Mouse (Mus musculus): ENCODE results near the gene Rftn1. TPM values are rescaled to one million over a fixed set of nuclear protein-coding genes. Genes with fewer than 3 reads are reported as not detected.
"Not testable (repeated sequence)": the region's sequence is repeated elsewhere in the genome, so short reads cannot be mapped to it uniquely, and the experiment has no call there.

Rftn1 gene
- polyA plus RNA-seq, 1 experiment from 2014 or later = 9.0 TPM

DNA sequence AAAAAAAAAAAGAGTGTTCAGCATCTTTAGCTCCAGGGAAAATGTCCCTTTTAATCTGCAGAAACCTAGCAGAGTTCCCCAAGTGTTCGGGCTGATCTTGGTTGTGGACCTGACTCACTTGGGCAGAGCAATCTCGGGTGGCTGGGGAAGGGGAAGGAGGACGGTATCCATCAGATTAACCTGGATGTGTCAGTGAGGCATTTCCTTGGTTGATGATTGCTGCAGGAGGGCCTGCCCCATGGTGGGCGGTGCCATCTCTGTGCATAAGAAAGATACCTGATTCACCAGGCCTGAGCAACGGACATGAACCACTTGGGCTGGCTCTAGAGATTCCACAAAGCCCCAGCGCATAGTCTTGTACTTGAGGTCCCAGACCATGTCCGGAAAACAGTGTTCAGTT lies 36.9 kb upstream of the Rftn1 start:
- Histone ChIP-seq H3K27ac (ENCODE audit: low read length) (no peak overlapping the region), H3K4me1 (ENCODE audit: control insufficient read depth, insufficient read depth, low read length) (no peaks in the 10 kb centered on the region), H3K27me3 (replicated peaks; ENCODE audit: control insufficient read depth, insufficient read depth, low read length) (no peaks in the 10 kb centered on the region), H3K36me3 (ENCODE audit: control insufficient read depth, insufficient read depth, low read length) (no peaks in the 10 kb centered on the region), H3K4me3 (ENCODE audit: low read length) (no peak overlapping the region), H3K9me3 (ENCODE audit: control insufficient read depth, low read length) (no peaks in the 10 kb centered on the region), H3K4me2 (ENCODE audit: low read depth, low read length) (no peak overlapping the region), H3K9ac (ENCODE audit: low read depth, low read length) (no peak overlapping the region)
- WGBS = 67% methylated on average over 7 of the region's 7 CpGs
- no peak for ATAC-seq

- ATAC-seq = no peak
- H3K27me3 ChIP-seq (replicated peaks; ENCODE audit: control insufficient read depth, insufficient read depth, low read length) = no peaks in the 10 kb centered on the region
- H3K9ac ChIP-seq (ENCODE audit: low read depth, low read length) = no peak overlapping the region
- no peaks in the 10 kb centered on the region for H3K36me3 ChIP-seq (ENCODE audit: control insufficient read depth, insufficient read depth, low read length)
- H3K9me3 ChIP-seq (ENCODE audit: control insufficient read depth, low read length) = no peaks in the 10 kb centered on the region
- no peak overlapping the region for H3K4me2 ChIP-seq (ENCODE audit: low read depth, low read length)
- H3K4me1 ChIP-seq (ENCODE audit: control insufficient read depth, insufficient read depth, low read length) = no peaks in the 10 kb centered on the region
- WGBS = 67% methylated on average over 5 of the region's 5 CpGs
- no peak overlapping the region for H3K27ac ChIP-seq (ENCODE audit: low read length)
- H3K4me3 ChIP-seq (ENCODE audit: low read length) = no peak overlapping the region
Measured at GRCm38 (mm10) chr17:50224718-50225117, 34.2 kb upstream of the Rftn1 start.

GRCm38 (mm10) chr17:50217978-50218377 lies 27.5 kb upstream of the Rftn1 start:
- Histone ChIP-seq H3K27ac (ENCODE audit: low read length) (no peak overlapping the region), H3K27me3 (replicated peaks; ENCODE audit: control insufficient read depth, insufficient read depth, low read length) (no peaks in the 10 kb centered on the region), H3K4me2 (ENCODE audit: low read depth, low read length) (no peak overlapping the region), H3K4me1 (ENCODE audit: control insufficient read depth, insufficient read depth, low read length) (no peaks in the 10 kb centered on the region), H3K9ac (ENCODE audit: low read depth, low read length) (no peak overlapping the region), H3K36me3 (ENCODE audit: control insufficient read depth, insufficient read depth, low read length) (no peaks in the 10 kb centered on the region), H3K9me3 (ENCODE audit: control insufficient read depth, low read length) (no peaks in the 10 kb centered on the region), H3K4me3 (ENCODE audit: low read length) (no peak overlapping the region)
- no peak for ATAC-seq
- 77% methylated on average over 4 of the region's 4 CpGs for WGBS

- no peak for ATAC-seq
- Histone ChIP-seq H3K27ac (ENCODE audit: low read length) (no peak overlapping the region), H3K36me3 (ENCODE audit: control insufficient read depth, insufficient read depth, low read length) (no peaks in the 10 kb centered on the region), H3K9me3 (ENCODE audit: control insufficient read depth, low read length) (no peaks in the 10 kb centered on the region), H3K4me1 (ENCODE audit: control insufficient read depth, insufficient read depth, low read length) (no peaks in the 10 kb centered on the region), H3K9ac (ENCODE audit: low read depth, low read length) (no peak overlapping the region), H3K27me3 (replicated peaks; ENCODE audit: control insufficient read depth, insufficient read depth, low read length) (no peaks in the 10 kb centered on the region), H3K4me2 (ENCODE audit: low read depth, low read length) (no peak overlapping the region), H3K4me3 (ENCODE audit: low read length) (no peak overlapping the region)
- WGBS = 86% methylated on average over 6 of the region's 6 CpGs
Measured at GRCm38 (mm10) chr17:50215104-50215503, 24.6 kb upstream of the Rftn1 start.

DNA sequence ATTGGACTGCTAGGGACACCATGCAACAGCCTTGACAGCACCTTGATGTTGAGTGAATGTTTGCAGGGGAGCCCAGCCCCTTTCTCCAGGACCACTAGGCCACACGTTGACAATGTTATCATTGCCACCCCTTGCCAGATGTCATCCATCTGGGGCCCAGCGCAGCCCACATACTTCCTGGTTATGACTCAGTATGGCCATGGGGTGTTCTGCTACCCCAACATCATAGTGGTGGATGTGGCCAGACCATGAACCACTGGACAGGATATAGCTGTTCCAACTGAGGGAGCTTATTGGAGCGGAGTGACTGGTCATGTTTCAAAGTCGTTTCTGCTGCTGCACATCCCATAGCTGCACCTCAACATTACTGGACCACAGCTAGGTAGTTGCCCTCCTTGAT lies 22.6 kb upstream of the Rftn1 start:
- Histone ChIP-seq H3K9ac (ENCODE audit: low read depth, low read length) (no peak overlapping the region), H3K9me3 (ENCODE audit: control insufficient read depth, low read length) (no peaks in the 10 kb centered on the region), H3K4me3 (ENCODE audit: low read length) (no peak overlapping the region), H3K4me1 (ENCODE audit: control insufficient read depth, insufficient read depth, low read length) (no peaks in the 10 kb centered on the region), H3K27ac (ENCODE audit: low read length) (no peak overlapping the region), H3K4me2 (ENCODE audit: low read depth, low read length) (no peak overlapping the region), H3K27me3 (replicated peaks; ENCODE audit: control insufficient read depth, insufficient read depth, low read length) (no peaks in the 10 kb centered on the region), H3K36me3 (ENCODE audit: control insufficient read depth, insufficient read depth, low read length) (no peaks in the 10 kb centered on the region)
- no peak for ATAC-seq
- WGBS = 83% methylated on average over 4 of the region's 4 CpGs

GRCm38 (mm10) chr17:50211816-50212215 lies 21.3 kb upstream of the Rftn1 start:
- Histone ChIP-seq H3K4me3 (ENCODE audit: low read length) (no peak overlapping the region), H3K36me3 (ENCODE audit: control insufficient read depth, insufficient read depth, low read length) (no peaks in the 10 kb centered on the region), H3K4me1 (ENCODE audit: control insufficient read depth, insufficient read depth, low read length) (no peaks in the 10 kb centered on the region), H3K27me3 (replicated peaks; ENCODE audit: control insufficient read depth, insufficient read depth, low read length) (no peaks in the 10 kb centered on the region), H3K4me2 (ENCODE audit: low read depth, low read length) (no peak overlapping the region), H3K9me3 (ENCODE audit: control insufficient read depth, low read length) (no peaks in the 10 kb centered on the region), H3K27ac (ENCODE audit: low read length) (no peak overlapping the region), H3K9ac (ENCODE audit: low read depth, low read length) (no peak overlapping the region)
- no peak for ATAC-seq
- WGBS = 92% methylated on average over 7 of the region's 7 CpGs

- no peaks in the 10 kb centered on the region for H3K4me1 ChIP-seq (ENCODE audit: control insufficient read depth, insufficient read depth, low read length)
- H3K4me3 ChIP-seq (ENCODE audit: low read length) = no peak overlapping the region
- H3K9ac ChIP-seq (ENCODE audit: low read depth, low read length) = no peak overlapping the region
- no peaks in the 10 kb centered on the region for H3K9me3 ChIP-seq (ENCODE audit: control insufficient read depth, low read length)
- no peaks in the 10 kb centered on the region for H3K27me3 ChIP-seq (replicated peaks; ENCODE audit: control insufficient read depth, insufficient read depth, low read length)
- H3K36me3 ChIP-seq (ENCODE audit: control insufficient read depth, insufficient read depth, low read length) = no peaks in the 10 kb centered on the region
- WGBS = 89% methylated on average over 6 of the region's 6 CpGs
- H3K27ac ChIP-seq (ENCODE audit: low read length) = no peak overlapping the region
- H3K4me2 ChIP-seq (ENCODE audit: low read depth, low read length) = no peak overlapping the region
- ATAC-seq = no peak
Measured at GRCm38 (mm10) chr17:50209831-50210230, 19.4 kb upstream of the Rftn1 start.

DNA sequence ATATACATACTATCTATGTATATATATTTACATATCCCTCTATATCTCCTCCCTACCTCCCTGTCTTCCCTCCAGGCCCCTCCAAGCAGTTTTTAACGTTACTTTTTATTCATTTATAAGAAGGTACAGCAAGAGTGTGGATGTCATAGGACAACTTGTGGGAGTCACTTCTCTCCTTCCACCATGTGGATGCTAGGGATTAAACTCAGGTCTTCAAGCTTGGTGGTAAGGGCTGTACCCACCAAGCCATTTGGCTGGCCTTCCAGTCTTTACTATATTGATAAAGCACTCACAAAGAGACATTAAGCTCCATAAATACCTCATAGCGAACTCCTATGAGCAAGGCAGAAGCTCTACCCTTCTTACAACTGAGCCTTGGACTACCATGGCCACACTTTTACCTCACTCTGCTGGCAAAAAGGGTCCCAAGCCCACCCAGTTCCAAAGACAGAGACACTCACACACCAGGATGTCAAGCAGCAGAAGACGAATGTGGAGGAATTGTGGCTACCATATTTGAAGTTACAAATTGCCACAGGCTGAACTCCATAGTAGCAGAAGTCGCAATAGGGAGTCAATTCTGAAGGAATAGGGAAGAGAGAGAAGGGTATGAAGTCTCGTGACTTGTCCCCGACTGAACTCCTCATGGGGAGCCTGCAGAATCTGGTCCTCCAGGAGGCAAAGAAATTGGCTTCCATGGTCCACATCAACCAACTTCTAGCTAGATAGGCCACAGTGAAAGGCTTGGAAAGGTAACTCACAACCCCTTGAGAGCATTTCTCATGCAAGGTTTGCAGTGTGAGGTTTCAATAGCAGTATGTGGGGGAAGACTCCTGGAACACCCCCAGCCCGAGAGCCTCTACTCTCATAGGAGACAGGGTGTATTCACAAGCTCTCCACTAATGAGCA lies 17.9 kb upstream of the Rftn1 start:
- 87% methylated on average over 7 of the region's 7 CpGs for WGBS
- H3K27me3 ChIP-seq (replicated peaks; ENCODE audit: control insufficient read depth, insufficient read depth, low read length) = no peaks in the 10 kb centered on the region
- ATAC-seq = no peak
- no peaks in the 10 kb centered on the region for H3K36me3 ChIP-seq (ENCODE audit: control insufficient read depth, insufficient read depth, low read length)
- H3K27ac ChIP-seq (ENCODE audit: low read length) = no peak overlapping the region
- no peak overlapping the region for H3K4me3 ChIP-seq (ENCODE audit: low read length)
- H3K9me3 ChIP-seq (ENCODE audit: control insufficient read depth, low read length) = no peaks in the 10 kb centered on the region
- no peak overlapping the region for H3K9ac ChIP-seq (ENCODE audit: low read depth, low read length)
- no peak overlapping the region for H3K4me2 ChIP-seq (ENCODE audit: low read depth, low read length)
- no peaks in the 10 kb centered on the region for H3K4me1 ChIP-seq (ENCODE audit: control insufficient read depth, insufficient read depth, low read length)

DNA sequence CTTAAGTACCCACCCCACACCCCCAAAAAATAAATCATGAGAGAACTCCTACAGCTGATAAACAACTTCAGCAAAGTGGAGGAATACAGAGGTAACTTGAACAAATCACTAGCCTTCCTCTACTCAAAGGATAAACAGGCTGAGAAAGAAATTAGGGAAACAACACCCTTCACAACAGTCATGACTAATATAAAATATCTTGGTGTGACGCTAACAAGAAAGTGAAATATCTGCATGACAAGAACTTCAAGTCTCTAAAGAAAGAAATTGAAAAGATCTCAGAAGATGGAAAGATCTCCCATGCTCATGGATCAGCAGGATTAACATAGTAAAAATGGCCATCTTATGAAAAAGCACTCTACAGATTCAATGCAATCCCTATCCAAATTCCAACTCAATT lies 15.8 kb upstream of the Rftn1 start:
- H3K27me3 ChIP-seq (replicated peaks; ENCODE audit: control insufficient read depth, insufficient read depth, low read length); H3K4me3 ChIP-seq (ENCODE audit: low read length); H3K9ac ChIP-seq (ENCODE audit: low read depth, low read length); H3K4me2 ChIP-seq (ENCODE audit: low read depth, low read length); H3K9me3 ChIP-seq (ENCODE audit: control insufficient read depth, low read length); H3K27ac ChIP-seq (ENCODE audit: low read length); ATAC-seq; H3K4me1 ChIP-seq (ENCODE audit: control insufficient read depth, insufficient read depth, low read length); H3K36me3 ChIP-seq (ENCODE audit: control insufficient read depth, insufficient read depth, low read length): not testable (repeated sequence)
- WGBS = 93% methylated on average over 1 of the region's 1 CpGs

DNA sequence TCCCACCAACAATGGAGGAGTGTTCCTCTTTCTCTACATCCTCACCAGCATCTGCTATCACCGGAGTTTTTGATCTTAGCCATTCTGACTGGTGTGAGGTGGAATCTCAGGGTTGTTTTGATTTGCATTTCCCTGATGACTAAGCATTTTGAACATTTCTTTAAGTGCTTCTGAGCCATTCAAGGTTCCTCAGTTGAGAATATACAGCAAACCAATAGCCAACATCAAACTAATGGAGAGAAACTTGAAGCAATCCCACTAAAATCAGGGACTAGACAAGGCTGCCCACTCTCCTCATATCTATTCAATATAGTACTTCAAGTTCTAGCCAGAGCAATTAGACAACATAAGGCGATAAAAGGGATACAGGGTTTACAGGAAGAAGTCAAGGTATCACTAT lies 15.4 kb upstream of the Rftn1 start:
- H3K4me2 ChIP-seq (ENCODE audit: low read depth, low read length); H3K9me3 ChIP-seq (ENCODE audit: control insufficient read depth, low read length); H3K27ac ChIP-seq (ENCODE audit: low read length); H3K9ac ChIP-seq (ENCODE audit: low read depth, low read length); ATAC-seq; H3K4me3 ChIP-seq (ENCODE audit: low read length); H3K27me3 ChIP-seq (replicated peaks; ENCODE audit: control insufficient read depth, insufficient read depth, low read length); H3K4me1 ChIP-seq (ENCODE audit: control insufficient read depth, insufficient read depth, low read length); H3K36me3 ChIP-seq (ENCODE audit: control insufficient read depth, insufficient read depth, low read length): not testable (repeated sequence)
- 83% methylated on average over 2 of the region's 2 CpGs for WGBS
